Mouse (Mus musculus): Measurements from ENCODE around the gene Rab14.

Gene Rab14

DNA sequence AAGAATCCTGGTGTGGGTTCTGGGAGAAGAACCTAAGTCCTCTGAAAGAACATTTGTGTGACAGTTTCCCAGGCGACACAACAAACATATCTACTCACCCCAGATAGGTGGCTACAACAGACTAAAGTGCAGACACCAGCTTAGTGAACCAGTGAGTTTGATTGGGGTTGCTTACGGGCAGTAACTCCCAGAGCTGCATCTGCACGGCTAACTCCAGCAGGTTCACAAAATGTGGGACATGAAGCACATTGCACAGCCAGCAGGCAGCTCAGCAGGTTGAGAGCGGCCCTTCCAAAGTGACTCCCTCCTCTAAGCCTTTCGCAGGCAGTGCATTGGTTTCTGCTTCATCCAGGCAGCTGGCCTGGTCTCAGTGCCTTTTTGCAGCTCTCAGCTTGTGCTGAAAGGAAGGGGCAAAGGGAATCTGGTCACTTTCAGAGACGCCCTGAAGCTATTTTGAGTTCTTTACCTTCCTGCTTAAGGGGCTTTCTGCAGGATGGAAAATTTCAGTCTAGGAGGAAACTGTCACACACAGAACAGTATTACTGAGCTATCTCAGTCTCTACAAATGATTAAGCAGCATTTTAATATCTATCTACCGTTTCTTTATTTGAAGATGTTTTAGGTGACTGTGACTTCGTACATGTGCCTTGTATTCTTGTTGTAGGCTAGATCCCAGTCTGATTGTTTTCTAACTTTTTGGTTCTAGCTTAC, 46.9 kb downstream of the Rab14 start:
- no peak for DNase-seq (ENCODE audit: inconsistent ontology term)

DNA sequence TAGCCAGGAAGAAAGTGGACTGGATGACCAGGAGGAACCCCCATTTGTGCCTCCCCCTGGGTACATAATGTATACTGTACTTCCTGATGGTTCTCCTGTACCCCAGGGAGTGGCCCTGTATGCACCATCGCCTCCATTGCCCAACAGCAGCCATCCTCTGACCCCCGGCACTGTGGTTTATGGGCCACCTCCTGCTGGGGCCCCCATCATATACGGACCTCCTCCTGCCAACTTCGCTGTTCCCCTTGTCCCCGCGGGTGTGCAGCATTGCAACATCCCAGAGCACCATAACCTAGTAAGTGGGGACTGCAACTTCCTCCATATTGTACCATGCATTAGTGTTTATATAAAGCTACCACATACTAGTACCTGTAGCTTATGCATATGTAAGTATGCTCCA, 47.7 kb downstream of the Rab14 start:
- no peak for DNase-seq (ENCODE audit: inconsistent ontology term)

DNA sequence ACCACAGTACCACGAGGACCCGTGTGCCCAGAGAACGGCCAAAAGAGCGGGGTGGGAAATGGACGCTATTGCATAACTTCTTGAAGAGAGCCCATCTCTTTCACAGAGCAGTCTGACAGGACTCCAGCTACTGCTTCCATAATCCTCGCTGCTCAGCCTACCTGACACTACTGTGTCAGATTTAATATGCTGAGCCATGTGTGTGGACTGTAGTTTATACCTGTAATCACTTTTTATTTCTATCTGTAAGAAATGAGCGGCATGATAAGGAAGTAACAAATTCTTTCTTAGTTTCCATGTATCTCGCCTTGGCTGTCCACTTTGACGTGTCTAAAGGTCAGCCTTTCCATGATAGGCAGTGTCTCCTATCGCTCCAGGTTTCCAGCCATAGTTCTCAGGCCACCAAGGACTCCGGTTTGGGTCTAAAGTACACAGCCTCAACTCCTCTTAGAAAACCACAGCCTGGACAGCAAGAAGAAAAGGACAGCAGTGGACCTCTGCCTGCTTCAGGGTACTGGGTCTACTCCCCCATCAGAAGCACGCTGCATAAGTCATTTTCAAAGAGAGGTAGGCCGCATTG, 49.5 kb downstream of the Rab14 start:
- no peak for DNase-seq (ENCODE audit: inconsistent ontology term)

DNA sequence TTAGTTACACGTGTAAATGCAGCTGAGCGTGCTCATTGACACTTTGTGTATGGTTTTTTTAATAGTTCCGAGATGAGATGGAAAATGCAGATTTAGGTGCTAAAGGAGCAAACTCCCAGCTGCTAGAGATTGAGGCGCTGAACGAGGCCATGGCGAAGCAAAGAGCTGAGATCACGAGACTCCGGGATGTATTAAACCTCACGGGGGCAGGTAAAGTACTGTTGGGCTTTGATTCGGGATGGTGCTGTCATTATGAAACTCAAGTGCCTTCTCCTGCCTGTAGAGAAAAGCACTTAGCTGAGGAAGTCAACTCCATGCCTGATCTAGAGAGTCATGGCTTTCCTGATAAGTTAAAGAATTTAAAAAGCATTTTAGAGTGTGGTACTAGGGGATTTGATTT, 52.1 kb downstream of the Rab14 start:
- DNase-seq (ENCODE audit: inconsistent ontology term), result no peak

DNA sequence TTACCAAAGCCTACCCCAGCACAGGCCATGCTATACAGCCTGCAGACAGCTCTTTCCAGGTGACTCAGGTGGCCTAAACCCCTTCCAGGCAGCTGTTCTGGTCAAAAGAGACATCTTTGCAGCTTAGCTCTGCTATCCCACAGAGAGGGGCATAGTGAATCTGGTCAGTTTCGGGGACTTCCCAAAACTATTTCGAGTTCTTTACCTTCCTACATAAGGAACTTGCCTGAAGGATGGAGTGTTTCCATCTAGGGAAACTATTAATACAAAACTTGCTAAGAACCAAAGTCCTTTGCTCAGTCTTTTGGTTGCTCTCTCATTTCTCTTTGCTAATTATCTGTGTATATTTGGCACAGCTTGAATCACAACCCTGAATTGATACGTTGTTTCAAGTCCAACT, 59.2 kb downstream of the Rab14 start:
- DNase-seq (ENCODE audit: inconsistent ontology term), result no peak

DNA sequence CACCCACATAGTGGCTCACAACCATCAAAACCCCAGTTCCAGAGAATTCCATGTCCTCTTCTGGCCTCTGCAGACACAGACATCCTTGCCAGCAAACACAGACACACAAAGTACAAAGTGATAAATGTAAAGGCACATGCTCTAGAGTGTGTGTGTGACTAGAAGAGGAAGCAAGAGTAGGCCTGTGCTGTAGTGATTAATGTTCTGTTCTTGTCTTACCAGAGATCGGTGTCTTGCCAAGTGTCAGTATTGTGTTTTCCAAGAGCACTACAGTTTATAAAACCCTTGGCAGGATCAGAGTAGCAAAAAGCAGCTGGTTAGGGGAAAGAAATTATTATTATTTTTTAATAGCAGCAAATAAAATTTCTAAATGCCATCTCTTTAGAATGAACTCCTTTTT, 62.3 kb downstream of the Rab14 start:
- no peak for DNase-seq (ENCODE audit: inconsistent ontology term)

DNA sequence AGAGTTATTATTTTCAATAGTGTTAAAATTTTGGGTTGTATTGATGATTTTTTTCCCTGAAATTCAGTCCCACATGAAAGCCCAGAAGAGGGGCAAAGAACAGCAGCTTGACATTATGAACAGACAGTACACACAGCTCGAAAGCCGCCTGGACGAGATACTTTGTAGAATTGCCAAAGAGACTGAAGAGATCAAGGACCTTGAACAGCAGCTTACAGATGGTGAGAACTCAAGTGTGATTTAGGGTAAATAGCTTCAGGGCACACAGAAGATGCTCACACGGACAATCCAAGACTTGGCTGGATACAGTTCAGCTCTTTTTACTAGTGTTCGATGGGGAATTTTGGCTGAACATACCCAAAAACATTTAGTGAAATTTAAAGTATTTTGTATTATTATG, 67.0 kb downstream of the Rab14 start:
- no peak for DNase-seq (ENCODE audit: inconsistent ontology term)

DNA sequence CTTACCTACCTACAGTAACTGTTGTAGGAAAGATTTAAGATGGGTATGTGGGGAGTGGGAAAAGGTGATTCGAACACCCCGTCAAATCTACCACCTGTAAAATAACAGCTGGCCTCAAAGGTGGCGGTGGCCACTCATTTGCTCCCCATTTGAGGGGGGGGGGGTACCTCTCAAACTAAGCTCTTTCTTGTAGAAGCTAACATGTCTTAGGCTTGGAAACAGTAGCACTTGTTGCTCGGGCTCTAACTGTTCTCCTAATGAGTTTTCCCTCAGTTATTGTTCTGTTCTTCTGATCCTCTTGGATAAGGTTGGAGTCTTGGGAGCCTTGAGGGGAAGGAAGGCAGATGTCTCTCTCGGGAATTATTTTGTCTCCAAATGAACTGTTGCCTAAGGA, 68.3 kb downstream of the Rab14 start:
- DNase-seq (ENCODE audit: inconsistent ontology term), result peak; percentile 33

DNA sequence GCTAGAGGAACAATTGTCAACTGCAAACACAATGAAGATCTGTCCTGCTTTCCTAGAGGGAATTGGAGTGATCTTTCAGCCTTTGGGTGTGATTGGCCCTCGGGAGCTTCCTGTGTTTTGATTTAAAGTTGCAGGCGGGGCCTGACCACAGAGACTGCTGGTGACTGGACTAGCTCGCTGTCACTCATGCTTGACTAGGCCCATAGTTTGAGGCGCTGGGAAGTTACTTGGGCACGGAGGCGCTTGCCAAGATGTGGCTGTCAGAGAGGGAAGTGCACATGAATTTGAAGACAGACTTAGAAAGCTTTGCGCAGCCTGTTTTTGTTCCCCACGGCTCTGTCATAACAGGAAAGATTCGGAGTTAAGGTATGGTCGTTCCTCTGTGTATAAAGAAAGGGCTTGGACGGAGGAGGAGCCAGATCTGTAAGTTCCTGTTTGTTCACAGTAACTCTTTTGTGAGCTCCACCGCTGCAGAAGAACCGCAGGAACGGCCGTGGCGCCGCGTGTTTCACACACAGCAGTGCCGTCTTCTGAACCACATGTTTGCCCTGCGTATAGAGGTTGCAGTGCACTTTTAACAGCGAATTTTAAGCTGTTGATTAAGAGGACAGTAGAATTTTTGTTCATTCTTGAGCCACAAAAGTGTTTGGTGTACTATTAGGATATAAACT, 68.8 kb downstream of the Rab14 start:
- DNase-seq (ENCODE audit: inconsistent ontology term), result peak; percentile 94

DNA sequence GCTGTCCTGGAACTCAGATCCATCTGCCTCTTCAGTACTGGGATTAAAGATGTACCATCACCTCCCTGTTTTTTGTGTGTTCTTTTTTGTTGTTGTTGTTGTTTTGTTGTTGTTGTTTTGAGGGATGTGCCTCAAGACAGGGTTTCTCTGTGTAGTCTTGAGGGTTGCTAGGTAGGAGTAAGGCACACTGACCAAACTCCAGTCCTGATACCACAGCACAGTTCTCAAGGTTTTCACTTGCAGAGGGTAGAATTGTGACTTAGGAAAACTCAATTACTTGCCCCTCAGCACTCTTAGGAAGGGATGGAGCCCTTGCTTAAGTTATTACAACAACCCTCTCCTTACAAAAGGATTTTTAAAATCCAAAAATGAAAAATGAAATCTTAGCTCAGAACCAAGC, 69.4 kb downstream of the Rab14 start:
- DNase-seq (ENCODE audit: inconsistent ontology term), result no peak

Measured in Muller cell, postnatal 12 days (primary cell).